Mouse (Mus musculus) left cerebral cortex, postnatal 25 days (tissue): Measurements from ENCODE around the gene Vps26c. TPM values are rescaled to one million over a fixed set of nuclear protein-coding genes. Genes with fewer than 3 reads are reported as not detected.

Source experiments
- DNase-seq, 2 experiments: peaks; one replicate each; pipeline ENCODE4 v3.0.0; 2022; ENCODE audit warnings: low spot score in 2 of 2, mixed read lengths in 1 of 2
- intact Hi-C: fragments of 180-260 bp; cut with DNase I; formaldehyde crosslinking; loops from one replicate; pipeline ENCODE4 v1.15.1; 2025
- total RNA-seq, 2 experiments: library from RNA; stranded (reverse); gene quantifications; 2 replicates each; pipeline ENCODE4 v1.2.3; 2021

Vps26c gene
- total RNA-seq, 2 experiments from 2014 or later = 29.4 to 33.7 TPM

- intact Hi-C loops = no loop called here
- DNase-seq = no peak
These were observed 77.5 kb downstream of the Vps26c start for GRCm38 (mm10) chr16:94449151-94449550.

Other genes starting within 250 kb of the Vps26c start
- 10 to 100 TPM; 15.7 to 16.1 TPM for gene Hlcs, start 213.3 kb downstream of the Vps26c start, total RNA-seq
- gene Ripply3, start 198.4 kb downstream of the Vps26c start, total RNA-seq = not detected
- 100 to 1,000 TPM; 933 to 947 TPM for gene Ttc3, start 156.2 kb downstream of the Vps26c start, total RNA-seq
- 10 to 100 TPM; 36.6 to 42.6 TPM for gene Pigp, start 155.0 kb downstream of the Vps26c start, total RNA-seq
- 10 to 100 TPM; 88.1 to 92.8 TPM for gene Dyrk1a, start 43.2 kb upstream of the Vps26c start, total RNA-seq